Mouse (Mus musculus) ES-E14 (cell line): ENCODE data around the gene Sgk2.

ENCODE experiments used
- CHD2 ChIP-seq: IDR thresholded peaks from 2 replicates; pipeline ENCODE4 v1.6.1; 2014; ENCODE audit warnings: mild to moderate bottlenecking, low read depth, low read length, inconsistent platforms
- HCFC1 ChIP-seq: IDR thresholded peaks from 2 replicates; pipeline ENCODE4 v1.6.1; 2012; ENCODE audit warnings: low read length, inconsistent platforms, borderline replicate concordance; ENCODE audit not compliant: insufficient read depth
- MAFK ChIP-seq: IDR thresholded peaks from 2 replicates; pipeline ENCODE4 v1.6.1; 2014; ENCODE audit warnings: mild to moderate bottlenecking, low read depth, low read length, inconsistent platforms; ENCODE audit not compliant: insufficient read depth
- ZNF384 ChIP-seq: IDR thresholded peaks from 2 replicates; pipeline ENCODE4 v1.6.1; 2012; ENCODE audit warnings: low read depth, low read length, inconsistent platforms

- TF ChIP-seq ZNF384: no peak
- no peak for TF ChIP-seq CHD2
- TF ChIP-seq MAFK: no peak
- TF ChIP-seq HCFC1: no peak
Observed at GRCm38 (mm10) chr2:163048125-163048524, 61.0 kb downstream of the Sgk2 start.
